Mouse (Mus musculus): ENCODE results near the gene Cobl. TPM values are rescaled to one million over a fixed set of nuclear protein-coding genes. Genes with fewer than 3 reads are reported as not detected.

Gene Cobl
- polyA plus RNA-seq, 1 experiment from 2014 or later = 14.4 TPM

DNA sequence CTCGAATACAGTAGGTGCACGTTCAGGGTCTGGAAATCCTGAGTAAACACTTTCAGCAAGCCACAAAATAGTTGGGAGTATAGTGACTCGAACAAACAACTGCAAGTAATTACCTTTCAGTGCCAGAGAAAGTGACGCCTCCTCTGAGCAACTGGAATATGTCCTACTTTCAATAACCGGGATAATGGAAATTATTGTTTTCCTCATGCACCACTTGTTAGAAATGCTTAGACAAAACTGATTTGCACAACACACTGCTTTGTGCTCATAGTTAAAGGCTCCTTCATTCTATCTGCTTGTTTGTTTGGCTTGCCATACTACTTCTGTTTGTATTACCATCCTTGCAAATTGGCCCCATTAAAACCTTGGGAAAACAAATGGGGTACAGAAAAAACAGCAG lies 21.6 kb downstream of the Cobl start:
- Histone ChIP-seq H3K27me3 (no peaks in the 10 kb centered on the region), H3K9me3 (no peaks in the 10 kb centered on the region), H3K4me1 (replicated peaks) (no peaks in the 10 kb centered on the region), H3K9ac (no peak overlapping the region), H3K27ac (replicated peaks) (no peak overlapping the region), H3K4me2 (no peak overlapping the region), H3K36me3 (no peaks in the 10 kb centered on the region), H3K4me3 (no peak overlapping the region)
- no peak for ATAC-seq (ENCODE audit: low FRiP score, low read depth)
- WGBS = 75% methylated on average over 5 of the region's 5 CpGs

DNA sequence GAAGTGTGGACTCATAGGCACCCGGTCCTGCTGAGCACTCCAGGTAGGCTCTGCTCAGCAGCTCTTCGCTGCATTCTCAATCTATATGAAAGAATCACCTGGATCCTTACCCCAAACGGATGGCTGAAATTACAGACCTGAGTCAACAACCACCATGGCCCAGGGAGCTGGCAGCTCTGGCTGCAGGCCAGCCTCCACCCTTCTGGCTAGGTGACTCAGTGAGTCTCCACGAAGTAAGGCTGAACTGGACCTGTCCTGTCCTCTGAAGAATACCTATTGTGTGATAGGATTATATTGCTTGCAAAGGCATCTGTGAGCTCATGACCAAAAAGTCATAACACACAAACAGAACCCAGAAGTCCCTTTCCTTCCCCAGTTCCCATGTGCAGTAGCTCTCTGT lies 22.5 kb downstream of the Cobl start:
- Histone ChIP-seq H3K9me3 (no peaks in the 10 kb centered on the region), H3K9ac (no peak overlapping the region), H3K4me2 (no peak overlapping the region), H3K4me3 (no peak overlapping the region), H3K27ac (replicated peaks) (no peak overlapping the region), H3K4me1 (replicated peaks) (no peaks in the 10 kb centered on the region), H3K36me3 (no peaks in the 10 kb centered on the region), H3K27me3 (no peaks in the 10 kb centered on the region)
- WGBS = 88% methylated on average over 4 of the region's 4 CpGs
- no peak for ATAC-seq (ENCODE audit: low FRiP score, low read depth)

DNA sequence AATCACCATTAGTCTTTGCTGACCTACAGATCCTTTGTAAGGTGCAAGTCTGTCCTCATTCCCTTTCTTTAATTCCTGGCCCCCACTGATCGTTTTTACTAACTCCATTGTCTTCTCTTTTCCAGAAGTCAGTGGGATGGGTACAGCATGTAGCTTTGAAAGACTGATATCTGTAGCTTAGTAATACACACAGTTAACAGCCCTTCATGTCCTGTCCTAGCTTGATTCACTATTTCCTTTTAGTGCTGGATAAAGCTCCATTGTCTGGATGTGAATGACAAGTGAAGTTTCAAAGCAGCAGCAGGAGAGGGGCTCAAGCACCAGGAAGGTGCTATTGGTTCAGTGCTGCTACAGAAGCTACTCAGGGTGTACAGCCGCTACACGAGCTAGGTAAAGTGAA lies 28.9 kb downstream of the Cobl start:
- no peaks in the 10 kb centered on the region for H3K27me3 ChIP-seq
- H3K4me2 ChIP-seq = no peak overlapping the region
- H3K36me3 ChIP-seq = no peaks in the 10 kb centered on the region
- WGBS = 34% methylated on average over 3 of the region's 3 CpGs
- no peaks in the 10 kb centered on the region for H3K9me3 ChIP-seq
- H3K9ac ChIP-seq = no peak overlapping the region
- no peaks in the 10 kb centered on the region for H3K4me1 ChIP-seq (replicated peaks)
- H3K27ac ChIP-seq (replicated peaks) = no peak overlapping the region
- H3K4me3 ChIP-seq = no peak overlapping the region
- no peak for ATAC-seq (ENCODE audit: low FRiP score, low read depth)

DNA sequence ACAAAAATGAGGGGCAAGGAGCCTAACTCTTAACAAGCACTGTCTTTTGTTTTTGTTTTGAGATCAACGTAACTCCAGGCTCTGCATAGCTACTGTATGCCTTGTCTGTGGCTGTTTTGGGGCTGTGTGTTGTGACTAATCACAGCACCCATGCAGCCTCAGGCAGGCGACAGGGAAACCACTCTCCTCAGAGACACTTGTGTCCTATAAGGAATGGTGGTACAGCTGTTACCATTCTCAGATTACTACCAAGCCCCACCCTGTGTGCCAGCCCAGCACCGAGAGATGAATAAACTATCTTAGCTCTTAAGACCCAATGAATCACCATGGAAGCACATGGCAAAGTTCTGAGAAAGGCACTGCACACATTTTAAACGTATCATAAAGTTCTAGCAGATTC lies 29.7 kb downstream of the Cobl start:
- H3K4me1 ChIP-seq (replicated peaks) = no peaks in the 10 kb centered on the region
- H3K4me2 ChIP-seq = no peak overlapping the region
- 50% methylated on average over 4 of the region's 4 CpGs for WGBS
- no peaks in the 10 kb centered on the region for H3K36me3 ChIP-seq
- H3K27ac ChIP-seq (replicated peaks) = no peak overlapping the region
- no peaks in the 10 kb centered on the region for H3K9me3 ChIP-seq
- ATAC-seq (ENCODE audit: low FRiP score, low read depth) = no peak
- no peaks in the 10 kb centered on the region for H3K27me3 ChIP-seq
- no peak overlapping the region for H3K4me3 ChIP-seq
- H3K9ac ChIP-seq = no peak overlapping the region

DNA sequence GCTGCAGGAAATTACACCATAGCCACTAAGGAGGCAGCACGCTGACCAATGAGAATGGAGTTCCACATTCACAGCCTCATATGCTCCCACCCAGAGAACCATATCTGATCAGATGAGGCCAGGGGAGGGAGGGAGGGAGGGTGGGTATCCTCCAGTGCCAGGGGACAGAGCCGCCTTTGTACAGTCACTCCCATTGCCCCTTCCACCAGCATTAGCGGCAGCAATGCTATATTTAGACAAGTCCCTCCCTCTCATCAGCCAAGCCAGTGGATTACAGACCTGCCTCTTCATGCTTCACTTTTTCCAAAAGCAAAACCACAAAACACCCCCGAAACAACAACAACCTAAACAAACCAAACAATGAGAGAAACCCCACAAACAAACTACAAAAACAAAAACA lies 30.2 kb downstream of the Cobl start:
- 0 out of 2 replicates have a peak, but pooled peaks have one; percentile 20 for ATAC-seq (ENCODE audit: low FRiP score, low read depth)
- H3K27me3 ChIP-seq = no peaks in the 10 kb centered on the region

DNA sequence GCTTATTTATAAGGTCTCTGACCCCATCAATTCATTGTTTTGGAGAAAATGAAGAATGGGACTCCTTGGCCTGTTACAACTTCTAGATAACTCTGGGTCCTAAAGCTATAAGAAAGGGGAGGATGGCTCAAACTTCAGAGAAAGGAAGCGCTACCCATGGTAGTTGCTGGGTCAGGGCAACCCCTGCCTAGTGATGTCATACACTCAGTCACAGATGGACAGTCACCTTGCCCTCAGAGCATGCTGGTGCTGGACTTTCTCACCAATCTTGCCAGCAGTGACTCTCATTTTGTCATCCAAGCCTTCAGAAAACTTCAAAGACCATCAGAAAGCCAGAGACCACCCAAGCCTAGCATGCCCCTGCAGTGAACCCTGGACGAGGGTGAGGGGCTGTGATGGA lies 32.8 kb downstream of the Cobl start:
- Histone ChIP-seq H3K9me3 (no peaks in the 10 kb centered on the region), H3K4me2 (no peak overlapping the region), H3K27ac (replicated peaks) (no peak overlapping the region), H3K9ac (no peak overlapping the region), H3K36me3 (no peaks in the 10 kb centered on the region), H3K4me3 (no peak overlapping the region), H3K27me3 (no peaks in the 10 kb centered on the region), H3K4me1 (replicated peaks) (no peaks in the 10 kb centered on the region)
- no peak for ATAC-seq (ENCODE audit: low FRiP score, low read depth)
- WGBS = 79% methylated on average over 2 of the region's 2 CpGs

More for the DNA sequence above, 30.2 kb downstream of the Cobl start:
- H3K27ac ChIP-seq (replicated peaks) = no peak overlapping the region
- H3K4me2 ChIP-seq = no peak overlapping the region
- no peaks in the 10 kb centered on the region for H3K4me1 ChIP-seq (replicated peaks)
- no peaks in the 10 kb centered on the region for H3K9me3 ChIP-seq
- H3K36me3 ChIP-seq = no peaks in the 10 kb centered on the region
- no peak overlapping the region for H3K9ac ChIP-seq
- 62% methylated on average over 4 of the region's 4 CpGs for WGBS
- H3K4me3 ChIP-seq = no peak overlapping the region

DNA sequence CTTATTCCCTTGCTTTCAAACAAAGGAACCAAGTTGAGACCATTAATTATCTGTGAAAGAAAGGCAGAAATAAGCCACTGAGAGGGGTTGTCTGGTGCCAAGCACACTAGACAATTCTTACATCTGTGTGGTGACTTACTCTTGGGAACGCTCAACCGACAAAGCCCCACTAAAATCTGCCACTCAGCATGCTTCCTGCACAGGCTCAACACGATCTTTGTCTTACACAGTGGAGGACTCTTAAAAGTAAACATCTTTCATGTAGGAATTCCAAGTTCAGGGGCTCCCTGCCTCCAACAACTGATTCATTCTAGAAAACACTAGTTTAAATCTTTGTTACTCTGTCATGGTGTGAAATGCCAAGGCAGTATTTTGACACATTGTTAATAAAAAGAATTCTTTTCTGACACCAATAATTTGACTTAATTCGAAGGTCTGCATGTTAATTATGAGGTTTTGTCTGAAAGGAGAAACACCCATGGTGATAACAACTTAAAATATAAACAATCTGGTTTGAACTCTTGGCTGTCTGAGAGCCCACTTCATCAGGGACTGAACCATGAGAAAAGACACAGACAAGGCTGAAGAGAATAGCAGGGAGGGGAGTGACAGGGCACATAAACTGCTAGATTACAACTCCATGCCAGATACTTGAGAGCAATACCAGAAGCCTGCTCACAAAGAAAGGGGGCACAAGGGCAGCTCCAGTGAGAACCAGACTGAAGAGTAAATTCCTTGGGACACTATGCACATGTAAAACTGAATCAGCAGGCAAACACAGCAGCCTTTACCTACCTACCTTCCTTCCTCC lies 34.3 kb downstream of the Cobl start:
- ATAC-seq (ENCODE audit: low FRiP score, low read depth) = 0 out of 2 replicates have a peak, but pooled peaks have one; percentile 20
- H3K4me3 ChIP-seq = no peak overlapping the region
- no peak overlapping the region for H3K9ac ChIP-seq
- H3K4me1 ChIP-seq (replicated peaks) = peaks cover 7% of the 10 kb centered on the region
- H3K4me2 ChIP-seq = no peak overlapping the region
- no peak overlapping the region for H3K27ac ChIP-seq (replicated peaks)
- no peaks in the 10 kb centered on the region for H3K9me3 ChIP-seq
- no peaks in the 10 kb centered on the region for H3K27me3 ChIP-seq
- H3K36me3 ChIP-seq = no peaks in the 10 kb centered on the region
- 20% methylated on average over 4 of the region's 4 CpGs for WGBS

DNA sequence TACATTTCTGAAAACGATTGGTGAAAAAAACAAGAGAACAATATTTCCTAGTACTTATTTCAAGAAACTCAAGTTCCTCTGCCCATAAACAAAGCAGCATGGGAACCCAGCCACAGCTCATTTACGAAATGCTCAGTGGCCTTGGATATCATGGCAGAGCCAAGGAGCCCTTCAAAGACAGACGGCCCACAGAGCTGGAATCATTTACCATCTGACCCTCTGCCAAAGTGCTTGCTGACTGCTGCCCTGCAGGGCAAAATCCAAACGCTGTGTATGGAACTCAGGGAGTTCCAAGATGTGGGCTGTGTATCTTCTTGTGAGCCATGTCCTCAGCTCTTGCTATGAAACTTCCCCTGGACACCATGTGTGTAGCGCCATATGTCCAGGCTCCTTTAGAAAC lies 38.0 kb downstream of the Cobl start:
- H3K9ac ChIP-seq = no peak overlapping the region
- no peaks in the 10 kb centered on the region for H3K27me3 ChIP-seq
- WGBS = 72% methylated on average over 5 of the region's 5 CpGs
- no peak for ATAC-seq (ENCODE audit: low FRiP score, low read depth)
- H3K4me2 ChIP-seq = no peak overlapping the region
- no peaks in the 10 kb centered on the region for H3K9me3 ChIP-seq
- H3K4me3 ChIP-seq = no peak overlapping the region
- H3K4me1 ChIP-seq (replicated peaks) = peaks cover 14% of the 10 kb centered on the region
- no peak overlapping the region for H3K27ac ChIP-seq (replicated peaks)
- no peaks in the 10 kb centered on the region for H3K36me3 ChIP-seq

DNA sequence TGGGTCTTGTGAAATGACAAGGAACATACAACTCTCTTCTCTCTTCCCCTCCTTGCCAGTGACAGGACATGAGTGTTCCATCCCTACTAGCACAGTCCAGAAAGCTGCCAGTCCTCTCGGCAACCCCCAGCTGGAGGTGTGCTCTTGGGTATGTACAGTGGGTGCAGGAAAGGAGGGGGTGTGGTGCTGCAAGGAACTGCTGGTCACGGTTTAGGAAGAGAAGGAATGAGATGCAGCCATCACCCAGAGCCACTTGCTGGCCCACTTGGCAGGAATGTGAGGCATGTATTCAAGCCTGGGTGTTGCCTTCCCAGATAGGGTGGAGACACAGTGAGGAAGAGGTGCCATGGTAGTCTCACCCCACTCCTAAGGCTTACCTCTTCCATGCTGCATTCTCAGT lies 40.6 kb downstream of the Cobl start:
- Histone ChIP-seq H3K27ac (replicated peaks) (no peak overlapping the region), H3K9me3 (no peaks in the 10 kb centered on the region), H3K27me3 (no peaks in the 10 kb centered on the region), H3K4me2 (no peak overlapping the region), H3K9ac (no peak overlapping the region), H3K4me1 (replicated peaks) (peaks cover 14% of the 10 kb centered on the region), H3K36me3 (no peaks in the 10 kb centered on the region), H3K4me3 (no peak overlapping the region)
- WGBS = 79% methylated on average over 2 of the region's 2 CpGs
- ATAC-seq (ENCODE audit: low FRiP score, low read depth) = no peak

DNA sequence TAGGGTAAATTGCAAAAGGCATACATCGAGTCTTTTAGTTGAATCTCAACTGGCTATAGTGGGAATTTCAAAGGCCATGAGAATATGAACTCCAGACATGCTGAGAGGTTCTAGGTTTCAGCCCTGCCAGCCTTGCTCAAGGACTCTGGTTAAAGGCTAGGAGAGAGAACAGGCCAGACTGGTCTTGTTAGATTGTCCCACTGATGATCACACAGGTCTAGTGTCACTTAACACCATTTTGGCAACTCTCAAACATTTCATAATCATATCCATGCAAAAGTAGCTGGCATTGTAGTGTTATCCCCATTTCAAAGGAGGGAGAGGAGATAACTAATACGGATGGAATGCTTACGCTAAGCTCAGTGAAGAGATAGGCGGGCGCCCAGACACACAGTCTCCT lies 43.6 kb downstream of the Cobl start:
- H3K27ac ChIP-seq (replicated peaks) = no peak overlapping the region
- no peaks in the 10 kb centered on the region for H3K9me3 ChIP-seq
- no peak overlapping the region for H3K4me2 ChIP-seq
- H3K27me3 ChIP-seq = no peaks in the 10 kb centered on the region
- peaks cover 24% of the 10 kb centered on the region for H3K4me1 ChIP-seq (replicated peaks)
- H3K4me3 ChIP-seq = no peak overlapping the region
- WGBS = 93% methylated on average over 5 of the region's 5 CpGs
- no peak overlapping the region for H3K9ac ChIP-seq
- no peaks in the 10 kb centered on the region for H3K36me3 ChIP-seq
- no peak for ATAC-seq (ENCODE audit: low FRiP score, low read depth)

DNA sequence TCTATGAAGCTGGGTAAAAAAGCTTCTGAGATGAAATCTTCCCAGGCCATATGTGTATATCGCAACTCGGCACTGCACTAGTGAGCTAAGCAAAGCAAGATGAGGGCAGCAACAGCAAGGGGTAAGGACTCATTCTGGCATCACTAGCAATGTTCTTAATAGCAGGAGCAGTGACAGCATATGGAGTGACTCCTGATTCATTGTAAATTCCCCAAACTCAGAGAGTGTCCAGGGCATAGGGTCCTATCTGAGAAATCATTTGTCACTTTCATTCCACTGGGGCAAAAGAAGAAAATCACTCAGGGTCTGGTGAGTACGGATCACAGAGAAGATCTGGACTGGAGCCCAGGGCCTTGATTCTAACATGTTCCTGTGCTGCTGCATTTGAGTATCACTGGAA lies 44.6 kb downstream of the Cobl start:
- H3K36me3 ChIP-seq = no peaks in the 10 kb centered on the region
- H3K27me3 ChIP-seq = no peaks in the 10 kb centered on the region
- no peak overlapping the region for H3K4me2 ChIP-seq
- no peak overlapping the region for H3K9ac ChIP-seq
- no peak overlapping the region for H3K27ac ChIP-seq (replicated peaks)
- peaks cover 21% of the 10 kb centered on the region for H3K4me1 ChIP-seq (replicated peaks)
- WGBS = 83% methylated on average over 3 of the region's 3 CpGs
- no peaks in the 10 kb centered on the region for H3K9me3 ChIP-seq
- no peak for ATAC-seq (ENCODE audit: low FRiP score, low read depth)
- no peak overlapping the region for H3K4me3 ChIP-seq

DNA sequence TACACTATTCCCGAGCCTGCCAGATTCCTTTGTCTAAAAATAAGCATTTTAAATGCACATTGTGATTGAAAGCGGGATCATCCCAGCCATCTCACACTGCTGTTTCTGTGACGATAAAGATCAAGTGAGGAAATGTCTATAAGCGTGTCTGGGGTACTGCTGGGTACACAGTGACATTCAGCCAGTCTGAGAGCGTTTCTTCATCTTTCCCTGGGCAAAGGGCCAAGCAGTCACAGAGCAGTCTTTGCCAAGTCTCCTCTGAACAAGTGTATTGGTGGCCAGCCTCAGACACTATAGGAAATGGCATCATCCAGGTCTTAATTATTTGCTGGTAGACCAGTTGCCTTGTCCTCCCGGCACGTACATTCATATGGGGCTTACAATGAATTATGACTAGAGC lies 47.9 kb downstream of the Cobl start:
- Histone ChIP-seq H3K9ac (no peak overlapping the region), H3K27me3 (no peaks in the 10 kb centered on the region), H3K4me2 (no peak overlapping the region), H3K4me3 (no peak overlapping the region), H3K27ac (replicated peaks) (no peak overlapping the region), H3K9me3 (no peaks in the 10 kb centered on the region), H3K36me3 (no peaks in the 10 kb centered on the region), H3K4me1 (replicated peaks) (peaks cover 16% of the 10 kb centered on the region)
- peak; percentile 68; the same call in 1 of the 2 replicates for ATAC-seq (ENCODE audit: low FRiP score, low read depth)
- WGBS = 48% methylated on average over 7 of the region's 7 CpGs

DNA sequence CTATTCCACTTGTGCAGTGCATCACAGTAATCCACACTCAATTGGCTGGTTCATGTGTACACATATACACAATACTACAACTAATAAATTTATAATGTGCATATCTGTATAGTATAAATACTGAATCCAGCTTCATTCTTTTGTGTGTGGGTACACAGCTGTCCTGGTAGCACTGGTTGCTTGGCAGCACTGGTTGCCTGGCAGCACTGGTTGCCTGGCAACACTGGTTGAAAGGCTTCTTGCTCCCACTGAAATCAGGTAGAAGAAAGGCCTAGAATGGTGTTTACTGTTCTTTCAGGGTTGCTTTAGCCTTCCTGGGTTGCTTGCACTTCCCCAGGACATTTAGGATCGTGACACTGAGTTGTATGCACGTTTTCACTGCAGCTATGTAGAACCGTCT lies 49.4 kb downstream of the Cobl start:
- Histone ChIP-seq H3K4me2 (no peak overlapping the region), H3K9me3 (no peaks in the 10 kb centered on the region), H3K36me3 (no peaks in the 10 kb centered on the region), H3K4me3 (no peak overlapping the region), H3K27ac (replicated peaks) (peak overlapping the region; percentile 73), H3K4me1 (replicated peaks) (peaks cover 16% of the 10 kb centered on the region), H3K27me3 (no peaks in the 10 kb centered on the region), H3K9ac (no peak overlapping the region)
- 14% methylated on average over 3 of the region's 3 CpGs for WGBS
- peak; percentile 93 for ATAC-seq (ENCODE audit: low FRiP score, low read depth)
